9 mouse cellular contexts compared by ENCODE assay signal in the genomic region with DNA sequence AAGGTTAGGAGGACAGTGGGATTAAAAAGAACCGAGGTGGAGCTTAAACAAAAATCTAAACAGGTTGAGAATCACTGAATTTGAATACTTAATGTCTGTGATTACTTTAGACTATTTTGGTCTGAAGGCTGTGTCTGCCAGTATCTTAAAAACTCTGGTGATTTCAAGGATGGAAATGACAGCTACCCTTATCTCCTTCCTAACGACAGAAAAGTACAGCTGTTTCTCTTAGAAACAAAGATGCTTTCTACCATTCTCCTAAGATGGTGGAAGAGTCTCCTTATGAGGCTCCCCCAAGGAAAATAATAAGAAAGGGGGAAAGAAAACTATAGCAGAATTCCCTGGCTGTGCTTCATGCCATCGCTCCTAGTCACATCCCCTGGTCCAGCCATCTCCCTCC. TPM values are rescaled to one million over a fixed set of nuclear protein-coding genes. Genes with fewer than 3 reads are reported as not detected.
DNase-seq lines count a peak whose midpoint lies in the region; ATAC-seq and TF ChIP-seq lines count a peak whose summit lies in the region.
"Had no signal": no experiment of that assay in that cellular context is flagged by ENCODE, and none has a peak within 500 bp of the region (broad histone marks: within the 10 kb centered on the region; RNA-seq: fewer than 3 reads in every experiment).

No protein-coding gene starts in this region.

- H3K27ac ChIP-seq in heart, embryonic 15.5 days, result peak overlapping the region; percentile 95
- peak overlapping the region; percentile 97 for H3K27ac ChIP-seq in forebrain, postnatal 0 days (ENCODE audit: low read depth, low read length)
- peak overlapping the region; percentile 48 for H3K27ac ChIP-seq in macrophage

- ATAC-seq in heart, embryonic 15.5 days (replicated peaks; ENCODE audit: insufficient number of reproducible peaks, insufficient read depth, low FRiP score, low read depth), result no peak
- ATAC-seq in G1E (ENCODE audit: extremely low read depth, insufficient number of reproducible peaks, low FRiP score, poor library complexity, severe bottlenecking), result no peak
- ATAC-seq in forebrain, postnatal 0 days, result no peak

- H3K9me3 ChIP-seq in heart, embryonic 15.5 days (replicated peaks), result no peaks in the 10 kb centered on the region
- no peaks in the 10 kb centered on the region for H3K9me3 ChIP-seq in G1E (replicated peaks)
- no peaks in the 10 kb centered on the region for H3K9me3 ChIP-seq in forebrain, postnatal 0 days (ENCODE audit: low read length)

- TF ChIP-seq CTCF in G1E (IDR thresholded peaks at IDR 0.05; ENCODE audit: low read depth, low read length), result no peak
- no peak for TF ChIP-seq CTCF in forebrain, postnatal 0 days (IDR thresholded peaks at IDR 0.05; ENCODE audit: low read depth)

- WGBS in heart, embryonic 15.5 days, result 11% methylated on average over 3 of the region's 3 CpGs
- WGBS in forebrain, postnatal 0 days, result 2% methylated on average over 3 of the region's 3 CpGs
- 4% methylated on average over 3 of the region's 3 CpGs for WGBS in macrophage (ENCODE audit: missing documents)

- DNase-seq in heart, adult 11 months, result no peak
- no peak for DNase-seq in G1E (ENCODE audit: low spot score)
- DNase-seq in forebrain, postnatal 0 days, result no peak
- no peak for DNase-seq in frontal cortex, postnatal 36 days (ENCODE audit: low spot score in 2 of 2)
- DNase-seq in embryo, embryonic 9.5 days (ENCODE audit: extremely low spot score), result no peak
- DNase-seq in cerebellum, adult 11 months, result no peak
- DNase-seq: right cerebral cortex, postnatal 4 days had no signal

- no peaks in the 10 kb centered on the region for H3K27me3 ChIP-seq in heart, embryonic 15.5 days
- no peaks in the 10 kb centered on the region for H3K27me3 ChIP-seq in G1E (ENCODE audit: insufficient read depth, low read length)
- H3K27me3 ChIP-seq in forebrain, postnatal 0 days (ENCODE audit: insufficient read depth, low read length), result no peaks in the 10 kb centered on the region

- H3K4me3 ChIP-seq in heart, embryonic 15.5 days, result peak overlapping the region; percentile 97
- H3K4me3 ChIP-seq in G1E (ENCODE audit: low read depth, low read length), result peak overlapping the region; percentile 81
- H3K4me3 ChIP-seq in forebrain, postnatal 0 days (ENCODE audit: low read depth, low read length), result peak overlapping the region; percentile 95
- H3K4me3 ChIP-seq in macrophage (ENCODE audit: inconsistent target), result peak overlapping the region; percentile 94

- peak overlapping the region; percentile 97 for H3K9ac ChIP-seq in heart, embryonic 15.5 days
- H3K9ac ChIP-seq in forebrain, postnatal 0 days, result peak overlapping the region; percentile 100

- peaks cover 67% of the 10 kb centered on the region for H3K79me2 ChIP-seq in macrophage (ENCODE audit: inconsistent target)

- peak overlapping the region; percentile 79 for H3K4me2 ChIP-seq in heart, embryonic 15.5 days
- H3K4me2 ChIP-seq in forebrain, postnatal 0 days (ENCODE audit: low read depth), result peak overlapping the region; percentile 62

- H3K36me3 ChIP-seq in heart, embryonic 15.5 days, result no peaks in the 10 kb centered on the region
- H3K36me3 ChIP-seq in G1E (replicated peaks) (peaks cover 8% of the 10 kb centered on the region), macrophage (ENCODE audit: inconsistent target) (no peaks in the 10 kb centered on the region)
- no peaks in the 10 kb centered on the region for H3K36me3 ChIP-seq in forebrain, postnatal 0 days (ENCODE audit: insufficient read depth)

- peaks cover 9% of the 10 kb centered on the region; the same call in 1 of the 2 replicates for H3K4me1 ChIP-seq in heart, embryonic 15.5 days (replicated peaks)
- H3K4me1 ChIP-seq in G1E (ENCODE audit: insufficient read depth, low read depth, low read length), result peaks cover 23% of the 10 kb centered on the region
- H3K4me1 ChIP-seq in forebrain, postnatal 0 days (ENCODE audit: insufficient read depth), result 0 out of 2 replicates have a peak, but pooled peaks cover 3% of the 10 kb centered on the region

RNA-seq across cellular contexts. Expression of gene Rc3h2, which starts 0.8 kb away (rescaled TPM):
- 9.2 and 11.4 TPM in 2 replicates for polyA plus RNA-seq in heart, embryonic 15.5 days (2015; fragmentation: Nextera tagmentation; extraction: Ambion mirVana)
- 86.0 and 118 TPM in 2 replicates for total RNA-seq in G1E (2014; fragmentation: Nextera tagmentation)
- 58.3 and 68.1 TPM in 2 replicates for total RNA-seq in G1E (2017)
- 1.7 and 2.1 TPM in 2 replicates for polyA plus RNA-seq in G1E (2012)
- total RNA-seq in forebrain, postnatal 0 days (2014; rRNA removed), result 56.9 and 72.4 TPM in 2 replicates
- 6.7 and 10.6 TPM in 2 replicates for polyA plus RNA-seq in forebrain, postnatal 0 days (2015; fragmentation: Nextera tagmentation; extraction: Ambion mirVana)
- 100 to 1,000 TPM in 23 of 26 experiments, 10 to 100 TPM in 3; 82.8 to 212 (median 165) TPM for total RNA-seq in macrophage (2018; cell fraction: chromatin; rRNA removed)
- 10 to 100 TPM; 15.9 to 39.1 (median 28.6) TPM for total RNA-seq in macrophage (2018; cell fraction: cytosol; rRNA removed)
- total RNA-seq in macrophage (2018; cell fraction: nucleus; rRNA removed), result 100 to 1,000 TPM in 14 of 26 experiments, 10 to 100 TPM in 12; 64.9 to 167 (median 108) TPM
- 8.6 to 13.4 TPM (median 12.1 TPM) in 3 replicates for polyA plus RNA-seq in macrophage (2018)

RNA-seq across cellular contexts. Expression of gene Zbtb26, which starts 21.0 kb away (rescaled TPM):
- polyA plus RNA-seq in heart, embryonic 15.5 days (2015; fragmentation: Nextera tagmentation; extraction: Ambion mirVana), result 3.9 and 4.8 TPM in 2 replicates
- total RNA-seq in G1E (2014; fragmentation: Nextera tagmentation), result 37.1 and 37.3 TPM in 2 replicates
- total RNA-seq in G1E (2017), result 21.1 and 25.7 TPM in 2 replicates
- 0.67 and 0.85 TPM in 2 replicates for polyA plus RNA-seq in G1E (2012)
- 11.8 and 15.7 TPM in 2 replicates for total RNA-seq in forebrain, postnatal 0 days (2014; rRNA removed)
- 1.3 and 2.1 TPM in 2 replicates for polyA plus RNA-seq in forebrain, postnatal 0 days (2015; fragmentation: Nextera tagmentation; extraction: Ambion mirVana)
- total RNA-seq in macrophage (2018; cell fraction: chromatin; rRNA removed), result 10 to 100 TPM in 24 of 26 experiments, 1 to 10 TPM in 2; 8.2 to 52.7 (median 28.9) TPM
- total RNA-seq in macrophage (2018; cell fraction: cytosol; rRNA removed), result 1 to 10 TPM; 1.0 to 4.8 (median 2.5) TPM
- total RNA-seq in macrophage (2018; cell fraction: nucleus; rRNA removed), result 10 to 100 TPM in 23 of 26 experiments, 1 to 10 TPM in 3; 6.7 to 61.7 (median 27.2) TPM
- 1.8 to 3.8 TPM (median 2.1 TPM) in 3 replicates for polyA plus RNA-seq in macrophage (2018)

RNA-seq across cellular contexts. Expression of gene Zbtb6, which starts 21.1 kb away (rescaled TPM):
- polyA plus RNA-seq in heart, embryonic 15.5 days (2015; fragmentation: Nextera tagmentation; extraction: Ambion mirVana), result 3.3 and 3.9 TPM in 2 replicates
- total RNA-seq in G1E (2014; fragmentation: Nextera tagmentation) (33.8 and 34.4 TPM in 2 replicates), G1E (2017) (43.4 and 48.2 TPM in 2 replicates)
- polyA plus RNA-seq in G1E (2012) (0.55 and 0.98 TPM in 2 replicates), macrophage (2018) (10.3 to 13.1 TPM (median 11.9 TPM) in 3 replicates)
- 43.2 and 54.2 TPM in 2 replicates for total RNA-seq in forebrain, postnatal 0 days (2014; rRNA removed)
- polyA plus RNA-seq in forebrain, postnatal 0 days (2015; fragmentation: Nextera tagmentation; extraction: Ambion mirVana), result 9.7 and 10.6 TPM in 2 replicates
- 10 to 100 TPM in 17 of 26 experiments, 1 to 10 TPM in 9; 4.8 to 32.0 (median 15.0) TPM for total RNA-seq in macrophage (2018; cell fraction: chromatin; rRNA removed)
- 10 to 100 TPM in 22 of 26 experiments, 1 to 10 TPM in 4; 7.6 to 18.2 (median 14.0) TPM for total RNA-seq in macrophage (2018; cell fraction: cytosol; rRNA removed)
- total RNA-seq in macrophage (2018; cell fraction: nucleus; rRNA removed), result 10 to 100 TPM in 22 of 26 experiments, 1 to 10 TPM in 4; 6.1 to 39.4 (median 19.3) TPM

RNA-seq across cellular contexts. Expression of gene Rabgap1, which starts 21.2 kb away (rescaled TPM):
- 25.3 and 25.9 TPM in 2 replicates for polyA plus RNA-seq in heart, embryonic 15.5 days (2015; fragmentation: Nextera tagmentation; extraction: Ambion mirVana)
- total RNA-seq in G1E (2014; fragmentation: Nextera tagmentation) (76.2 and 80.4 TPM in 2 replicates), G1E (2017) (83.5 and 101 TPM in 2 replicates)
- polyA plus RNA-seq in G1E (2012) (2.8 and 4.3 TPM in 2 replicates), macrophage (2018) (24.2 to 51.7 TPM (median 25.0 TPM) in 3 replicates)
- total RNA-seq in forebrain, postnatal 0 days (2014; rRNA removed), result 92.9 and 99.8 TPM in 2 replicates
- 35.6 and 46.6 TPM in 2 replicates for polyA plus RNA-seq in forebrain, postnatal 0 days (2015; fragmentation: Nextera tagmentation; extraction: Ambion mirVana)
- total RNA-seq in macrophage (2018; cell fraction: chromatin; rRNA removed), result 100 to 1,000 TPM; 101 to 291 (median 194) TPM
- 10 to 100 TPM; 25.3 to 46.1 (median 36.0) TPM for total RNA-seq in macrophage (2018; cell fraction: cytosol; rRNA removed)
- 100 to 1,000 TPM in 9 of 26 experiments, 10 to 100 TPM in 17; 61.4 to 164 (median 82.4) TPM for total RNA-seq in macrophage (2018; cell fraction: nucleus; rRNA removed)
